Mouse (Mus musculus) CH12.LX (cell line): Measurements from ENCODE around the gene Ugt1a10.

Source experiments
- CTCF ChIP-seq, 2 experiments: IDR thresholded peaks in 1 of 2; conservative IDR thresholded peaks in 1 of 2; 2 replicates each; pipeline ENCODE4 v1.5.1; 2011 to 2012; ENCODE audit warnings: low read depth in 2 of 2, low read length in 2 of 2, improper control_type of control experiment in 1 of 2, inconsistent platforms in 1 of 2, mild to moderate bottlenecking in 1 of 2, moderate library complexity in 1 of 2
- JUN ChIP-seq: IDR thresholded peaks from 2 replicates; pipeline ENCODE4 v1.6.1; 2011; ENCODE audit warnings: low read depth, mild to moderate bottlenecking, low read length, improper control_type of control experiment, moderate library complexity; ENCODE audit not compliant: insufficient read depth
- POLR2A ChIP-seq: IDR thresholded peaks from 2 replicates; pipeline ENCODE4 v1.6.1; 2011; ENCODE audit warnings: low read depth, mild to moderate bottlenecking, improper control_type of control experiment, low read length

DNA sequence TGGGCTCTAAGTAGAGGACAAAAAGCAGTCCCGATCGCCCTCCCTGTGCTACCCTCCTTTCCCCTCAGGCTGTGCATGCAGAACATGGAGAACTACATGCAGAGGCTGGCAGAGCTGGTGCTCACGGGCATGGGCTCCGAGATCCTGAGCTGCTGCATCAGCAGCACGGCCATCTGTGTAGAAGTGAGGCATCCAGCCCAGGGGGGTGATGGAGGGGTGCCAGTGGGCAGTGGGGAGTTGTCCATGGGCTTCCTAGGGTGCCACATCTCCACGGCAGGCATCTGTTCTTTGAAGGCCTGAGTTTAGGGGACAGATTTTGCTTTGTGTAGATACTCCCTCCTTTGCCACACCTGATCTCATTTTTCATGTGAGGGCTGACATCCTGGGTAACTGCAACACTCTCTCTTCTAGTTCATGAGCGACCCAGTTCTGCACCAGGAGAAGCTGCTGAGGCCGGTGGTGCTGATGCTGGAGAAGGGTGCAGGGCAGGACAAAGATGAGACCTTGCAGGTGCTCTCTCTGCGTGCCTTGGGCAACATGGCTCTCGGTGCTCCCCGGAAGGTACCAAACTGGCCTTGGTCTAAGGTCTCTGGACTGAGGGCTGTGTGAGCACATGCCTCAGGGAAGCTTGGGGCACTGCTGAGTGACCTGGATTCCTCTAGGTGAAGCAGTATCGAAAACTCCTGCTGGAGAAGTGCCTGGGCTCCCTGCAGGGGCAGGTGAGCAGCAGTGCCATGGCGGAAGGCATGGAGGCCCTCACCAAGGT lies 201.0 kb downstream of the Ugt1a10 start:
- TF ChIP-seq JUN = no peak
- no peak for TF ChIP-seq POLR2A
- no peak for TF ChIP-seq CTCF (conservative IDR thresholded peaks at IDR 0.05 in 1 of 2, IDR thresholded peaks at IDR 0.05 in 1 of 2; ENCODE audit: low read depth in 2 of 2, low read length in 2 of 2)
